Mouse (Mus musculus) lung, adult 2 months (tissue): Measurements from ENCODE around the gene Rab40c.

Experiments used
- CTCF ChIP-seq: fragments of 200-500 bp; IDR thresholded peaks from 2 replicates; pipeline ENCODE4 v1.5.1; 2011; ENCODE audit warnings: mild to moderate bottlenecking, low read length, control low read depth; ENCODE audit not compliant: insufficient read depth
- POLR2A ChIP-seq: fragments of 200-500 bp; IDR thresholded peaks from 2 replicates; pipeline ENCODE4 v1.6.1; 2011; ENCODE audit warnings: low read depth, mild to moderate bottlenecking, control low read depth, low read length, borderline replicate concordance; ENCODE audit errors: extremely low read depth

GRCm38 (mm10) chr17:25865288-25865687 lies 54.2 kb downstream of the Rab40c start:
- no peak for TF ChIP-seq POLR2A
- TF ChIP-seq CTCF = no peak
